Mouse (Mus musculus) bone marrow macrophage, adult 2 months (primary cell): Measurements from ENCODE around the gene Hpdl.

Experiments
- CTCF ChIP-seq: IDR thresholded peaks from 2 replicates; pipeline ENCODE4 v1.5.1; 2012; ENCODE audit warnings: low read depth, mild to moderate bottlenecking, low read length, moderate library complexity
- POLR2A ChIP-seq: IDR thresholded peaks from 2 replicates; pipeline ENCODE4 v1.6.1; 2012; ENCODE audit warnings: mild to moderate bottlenecking, low read depth, low read length, borderline replicate concordance

- TF ChIP-seq CTCF: no peak
- TF ChIP-seq POLR2A: no peak
Measured at GRCm38 (mm10) chr4:116862023-116862422, 40.5 kb upstream of the Hpdl start.
